Mouse (Mus musculus) limb, embryonic 10.5 days (tissue): ENCODE results near the gene Glul. TPM values are rescaled to one million over a fixed set of nuclear protein-coding genes. Genes with fewer than 3 reads are reported as not detected.
"Not testable (repeated sequence)": the region's sequence is repeated elsewhere in the genome, so short reads cannot be mapped to it uniquely, and the experiment has no call there.

Source experiments
- DNase-seq: peaks from one replicate; pipeline ENCODE4 v3.0.0-alpha.2; 2017; ENCODE audit warnings: low spot score
- H3K27ac ChIP-seq: fragments of 300-500 bp; sonication (generic); 2 replicates; pipeline ENCODE4 v1.5.1; 2016; ENCODE audit warnings: mild to moderate bottlenecking
- H3K27me3 ChIP-seq: fragments of 300-500 bp; sonication (generic); 2 replicates; pipeline ENCODE4 v1.6.1; 2016; ENCODE audit warnings: low read depth, mild to moderate bottlenecking; ENCODE audit not compliant: poor library complexity, severe bottlenecking
- H3K36me3 ChIP-seq: fragments of 300-500 bp; sonication (generic); 2 replicates; pipeline ENCODE4 v1.6.1; 2016; ENCODE audit warnings: mild to moderate bottlenecking, moderate library complexity
- H3K4me1 ChIP-seq: fragments of 300-500 bp; sonication (generic); 2 replicates; pipeline ENCODE4 v1.6.1; 2016
- H3K4me3 ChIP-seq: fragments of 300-500 bp; sonication (generic); 2 replicates; pipeline ENCODE4 v1.5.1; 2016; ENCODE audit warnings: mild to moderate bottlenecking, moderate library complexity
- H3K9me3 ChIP-seq: fragments of 300-500 bp; sonication (generic); replicated peaks from 2 replicates; pipeline ENCODE4 v1.6.1; 2016; ENCODE audit warnings: mild to moderate bottlenecking
- WGBS: fragments of 180-500 bp; shearing (Covaris S2); methylation state at CpG from one replicate; pipeline ENCODE4 v1.1.7; 2016; 5-methylcytosine and 5-hydroxymethylcytosine counted together
- polyA plus RNA-seq: library from polyadenylated mRNA; unstranded; fragments of >200 nt; fragmentation: Nextera tagmentation; extraction: Ambion mirVana; gene quantifications from 2 replicates; pipeline ENCODE4 v1.2.1, GENCODE M21; 2016

The Glul gene
- 122 and 125 TPM in 2 replicates for polyA plus RNA-seq

DNA sequence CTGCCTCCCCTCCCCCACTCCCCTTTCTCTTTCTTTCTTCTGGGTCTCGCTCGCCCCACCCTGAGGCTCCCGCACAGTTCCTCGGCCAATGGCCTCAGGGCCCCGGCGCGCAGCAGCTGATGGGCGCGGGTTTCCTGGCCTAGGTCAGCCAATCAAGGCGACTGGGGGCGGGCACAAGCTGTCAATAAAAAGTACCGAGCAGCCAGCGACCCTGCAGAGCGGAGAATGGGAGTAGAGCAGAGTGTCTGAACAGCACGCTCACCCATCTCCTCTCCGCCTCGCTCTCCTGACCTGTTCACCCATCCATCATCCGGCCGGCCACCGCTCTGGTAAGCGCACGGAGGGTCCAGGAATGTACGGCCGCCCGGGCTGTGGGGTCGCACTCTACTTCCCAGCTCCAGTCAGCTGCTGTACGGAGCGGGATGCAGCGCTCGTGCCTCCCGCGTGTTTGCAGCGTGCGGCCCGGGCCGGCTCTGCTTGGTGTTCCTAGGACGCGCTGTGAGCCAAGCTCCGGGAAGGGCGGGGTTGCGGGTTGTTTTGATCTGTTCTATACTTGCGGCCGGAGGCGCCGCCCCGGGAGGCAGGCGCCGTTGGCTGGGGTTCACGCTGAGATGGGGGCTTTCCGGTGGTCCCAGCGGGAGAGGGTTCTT, at the start of gene Glul, which contains the start of gene Teddm2:
TSS of gene Glul (plus strand) at position 214 of the 650 bp plus-strand sequence.
TSS of gene Teddm2 (minus strand) at position 498 of the 650 bp plus-strand sequence.
- H3K27me3 ChIP-seq: no peaks in the 10 kb centered on the region
- peaks cover 26% of the 10 kb centered on the region for H3K36me3 ChIP-seq
- H3K4me1 ChIP-seq: peaks cover 26% of the 10 kb centered on the region
- peak; percentile 95 for DNase-seq
- H3K27ac ChIP-seq: peak within 1 kb of the TSS; percentile 96
- peak within 1 kb of the TSS; percentile 92 for H3K4me3 ChIP-seq
- H3K9me3 ChIP-seq: no peaks in the 10 kb centered on the region
- under 1% methylated on average over 51 of the region's 51 CpGs for WGBS

- not testable (repeated sequence) for H3K9me3 ChIP-seq, H3K27me3 ChIP-seq, H3K36me3 ChIP-seq, H3K4me1 ChIP-seq, H3K27ac ChIP-seq, H3K4me3 ChIP-seq, DNase-seq
- WGBS: 78% methylated on average over 7 of the region's 7 CpGs
Measured at GRCm38 (mm10) chr1:153852696-153853095, 47.0 kb upstream of the Glul start.

DNA sequence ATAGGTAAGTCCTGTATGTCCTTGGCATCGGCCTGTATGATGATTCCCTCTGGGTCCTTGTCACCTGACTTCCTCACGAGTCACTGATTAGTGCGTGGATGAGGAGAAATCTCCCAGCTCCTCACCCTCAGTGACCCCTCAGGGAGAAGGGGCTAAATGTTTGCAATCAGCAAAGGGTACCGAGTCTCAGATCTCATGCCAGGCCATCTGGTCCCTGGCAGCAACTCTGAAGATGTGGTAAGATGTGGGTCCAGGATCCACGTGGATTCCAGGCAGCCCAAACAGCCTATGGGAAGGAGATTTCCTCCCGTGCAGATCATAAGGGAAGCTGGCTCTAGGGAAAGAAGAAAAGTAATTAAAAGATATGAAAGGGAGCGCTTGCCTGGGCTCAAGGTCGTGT, 43.8 kb upstream of the Glul start:
- H3K36me3 ChIP-seq: no peaks in the 10 kb centered on the region
- H3K27ac ChIP-seq: no peak overlapping the region
- H3K27me3 ChIP-seq: no peaks in the 10 kb centered on the region
- H3K9me3 ChIP-seq: no peaks in the 10 kb centered on the region
- DNase-seq: no peak
- WGBS: 85% methylated on average over 8 of the region's 8 CpGs
- H3K4me3 ChIP-seq: no peak overlapping the region
- peaks cover 4% of the 10 kb centered on the region; the same call in 1 of the 2 replicates for H3K4me1 ChIP-seq

DNA sequence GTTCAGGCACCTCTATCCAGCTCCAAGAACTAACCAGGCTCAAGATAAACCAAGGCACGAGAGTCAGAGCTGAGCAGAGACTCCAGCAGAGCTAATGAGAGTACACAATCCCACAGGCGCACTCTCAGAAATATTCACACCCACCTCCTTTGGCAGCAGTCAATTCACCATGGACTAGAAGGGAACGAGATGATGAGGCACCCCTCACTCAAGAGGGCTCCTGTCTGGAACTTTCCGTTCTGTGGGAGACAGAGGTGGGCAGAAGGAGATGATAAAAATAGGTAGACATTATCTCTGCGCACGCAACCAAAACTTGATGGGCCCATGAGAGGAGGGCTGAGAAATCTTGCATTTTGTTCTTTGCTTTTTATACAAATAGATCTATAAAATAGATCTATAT, 25.7 kb upstream of the Glul start, which contains the start of gene Teddm1b:
TSS of gene Teddm1b (plus strand) at position 301 of the 400 bp plus-strand sequence.
- Histone ChIP-seq H3K36me3 (no peaks in the 10 kb centered on the region), H3K27me3 (no peaks in the 10 kb centered on the region), H3K9me3 (no peaks in the 10 kb centered on the region), H3K27ac (no peak within 1 kb of the TSS), H3K4me1 (no peaks in the 10 kb centered on the region), H3K4me3 (no peak within 1 kb of the TSS)
- no peak for DNase-seq
- WGBS: 89% methylated on average over 6 of the region's 6 CpGs

DNA sequence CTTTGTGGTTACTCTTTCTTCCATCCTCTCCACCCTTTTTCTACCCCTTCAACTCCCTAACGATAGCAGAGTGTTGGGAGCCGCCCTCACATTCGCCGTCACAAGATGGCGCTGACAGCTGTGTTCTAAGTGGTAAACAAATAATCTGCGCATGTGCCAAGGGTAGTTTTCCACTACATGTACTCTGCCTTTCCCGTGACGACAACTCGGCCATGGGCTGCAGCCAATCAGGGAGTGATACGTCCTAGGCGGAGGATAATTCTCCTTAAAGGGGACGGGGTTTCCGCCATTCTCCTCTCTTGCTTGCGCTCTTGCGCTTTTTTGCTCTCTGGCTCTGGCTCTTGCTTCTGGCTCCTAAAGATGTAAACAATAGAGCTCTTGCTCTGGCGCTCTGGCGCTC, 19.4 kb upstream of the Glul start:
- H3K4me3 ChIP-seq, H3K4me1 ChIP-seq, H3K27ac ChIP-seq, DNase-seq, H3K36me3 ChIP-seq, H3K9me3 ChIP-seq, H3K27me3 ChIP-seq: not testable (repeated sequence)
- WGBS: 98% methylated on average over 17 of the region's 17 CpGs

DNA sequence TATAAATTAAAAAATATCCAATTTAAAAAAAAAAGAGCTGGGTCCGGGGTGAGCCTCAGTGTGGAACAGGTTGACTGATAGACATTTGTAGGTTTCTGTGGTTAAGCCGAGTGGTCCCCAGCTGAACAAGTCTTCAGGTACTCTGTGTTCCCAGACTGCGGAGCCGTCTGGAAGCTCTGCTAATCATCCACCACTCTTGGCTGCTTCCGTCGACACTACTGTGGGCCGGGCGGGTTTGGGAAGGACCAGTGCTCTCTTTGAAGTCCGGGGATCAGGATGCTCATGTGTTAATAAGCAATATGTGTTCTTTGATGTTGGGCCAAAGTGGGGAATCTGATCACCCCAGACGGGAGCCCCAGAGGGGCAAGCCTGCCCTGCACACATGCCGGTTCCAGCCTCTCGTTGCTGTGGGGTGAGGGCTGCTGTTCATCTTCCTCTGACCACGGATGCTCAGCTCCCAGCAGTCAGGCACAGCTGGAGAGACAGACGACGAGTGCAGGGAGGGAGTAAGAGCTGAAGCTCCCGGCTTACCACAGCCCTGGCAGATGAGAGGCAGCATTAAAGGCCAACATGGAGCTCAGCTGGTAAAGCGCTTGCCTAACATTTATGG, 13.6 kb upstream of the Glul start:
- H3K4me1 ChIP-seq: peaks cover 13% of the 10 kb centered on the region
- no peak for DNase-seq
- no peaks in the 10 kb centered on the region for H3K9me3 ChIP-seq
- WGBS: 23% methylated on average over 17 of the region's 17 CpGs
- no peaks in the 10 kb centered on the region for H3K36me3 ChIP-seq
- H3K27me3 ChIP-seq: peaks cover 24% of the 10 kb centered on the region
- H3K27ac ChIP-seq: no peak overlapping the region
- no peak overlapping the region for H3K4me3 ChIP-seq

DNA sequence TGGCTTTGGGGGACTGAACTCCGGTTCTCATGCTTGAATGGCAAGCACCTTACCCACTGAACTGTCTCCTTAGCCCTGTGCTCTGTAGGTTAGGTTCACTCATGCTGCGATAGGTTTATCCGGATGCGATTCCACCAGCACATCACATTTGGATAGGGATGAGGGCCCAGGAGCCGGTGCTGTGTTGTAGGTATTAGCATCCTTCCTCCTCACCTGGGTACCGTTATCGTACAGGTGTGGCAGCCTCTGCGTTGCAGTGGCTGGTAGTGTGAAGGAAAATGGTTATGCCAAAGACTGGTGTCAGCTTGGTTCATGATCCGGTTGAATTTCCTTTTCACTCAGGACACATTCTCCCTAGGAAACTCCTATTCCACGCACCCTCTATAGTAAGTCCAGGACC, 9.6 kb upstream of the Glul start:
- Histone ChIP-seq H3K9me3 (no peaks in the 10 kb centered on the region), H3K27ac (no peak overlapping the region), H3K4me1 (peaks cover 16% of the 10 kb centered on the region), H3K36me3 (no peaks in the 10 kb centered on the region), H3K27me3 (peaks cover 31% of the 10 kb centered on the region), H3K4me3 (no peak overlapping the region)
- no peak for DNase-seq
- 95% methylated on average over 10 of the region's 10 CpGs for WGBS

- peaks cover 11% of the 10 kb centered on the region for H3K4me1 ChIP-seq
- WGBS: 73% methylated on average over 4 of the region's 4 CpGs
- H3K36me3 ChIP-seq: no peaks in the 10 kb centered on the region
- no peaks in the 10 kb centered on the region for H3K9me3 ChIP-seq
- H3K27ac ChIP-seq: no peak within 1 kb of the TSS
- peaks cover 26% of the 10 kb centered on the region for H3K27me3 ChIP-seq
- no peak within 1 kb of the TSS for H3K4me3 ChIP-seq
- no peak for DNase-seq
Measured at GRCm38 (mm10) chr1:153891442-153891841, 8.3 kb upstream of the Glul start, which contains the start of gene Teddm1a. Gene Teddm1a (plus strand): TSS chr1:153891742.

DNA sequence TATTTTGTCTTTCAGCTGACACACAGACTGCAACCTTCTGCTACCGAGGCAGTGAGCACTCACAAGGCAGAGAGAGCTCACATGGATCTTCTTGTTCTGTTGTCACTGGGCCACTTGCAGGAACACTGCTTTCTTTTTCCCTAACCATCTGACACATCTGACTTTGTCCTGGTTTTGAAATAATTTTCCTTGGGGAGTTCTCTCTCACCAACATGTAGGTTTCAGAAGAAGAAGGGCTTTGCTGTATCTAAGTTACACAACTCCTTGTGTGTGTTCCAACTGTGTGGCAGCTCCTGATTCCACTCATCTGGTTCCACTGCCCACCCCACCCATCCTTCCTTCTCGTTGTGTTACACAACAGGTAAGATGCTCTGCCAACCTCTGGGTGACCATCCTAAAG, 6.0 kb upstream of the Glul start:
- H3K36me3 ChIP-seq: no peaks in the 10 kb centered on the region
- H3K4me1 ChIP-seq: peaks cover 16% of the 10 kb centered on the region
- no peak for DNase-seq
- no peaks in the 10 kb centered on the region for H3K9me3 ChIP-seq
- H3K27me3 ChIP-seq: peaks cover 19% of the 10 kb centered on the region
- no peak overlapping the region for H3K27ac ChIP-seq
- H3K4me3 ChIP-seq: no peak overlapping the region
- 75% methylated on average over 2 of the region's 2 CpGs for WGBS

DNA sequence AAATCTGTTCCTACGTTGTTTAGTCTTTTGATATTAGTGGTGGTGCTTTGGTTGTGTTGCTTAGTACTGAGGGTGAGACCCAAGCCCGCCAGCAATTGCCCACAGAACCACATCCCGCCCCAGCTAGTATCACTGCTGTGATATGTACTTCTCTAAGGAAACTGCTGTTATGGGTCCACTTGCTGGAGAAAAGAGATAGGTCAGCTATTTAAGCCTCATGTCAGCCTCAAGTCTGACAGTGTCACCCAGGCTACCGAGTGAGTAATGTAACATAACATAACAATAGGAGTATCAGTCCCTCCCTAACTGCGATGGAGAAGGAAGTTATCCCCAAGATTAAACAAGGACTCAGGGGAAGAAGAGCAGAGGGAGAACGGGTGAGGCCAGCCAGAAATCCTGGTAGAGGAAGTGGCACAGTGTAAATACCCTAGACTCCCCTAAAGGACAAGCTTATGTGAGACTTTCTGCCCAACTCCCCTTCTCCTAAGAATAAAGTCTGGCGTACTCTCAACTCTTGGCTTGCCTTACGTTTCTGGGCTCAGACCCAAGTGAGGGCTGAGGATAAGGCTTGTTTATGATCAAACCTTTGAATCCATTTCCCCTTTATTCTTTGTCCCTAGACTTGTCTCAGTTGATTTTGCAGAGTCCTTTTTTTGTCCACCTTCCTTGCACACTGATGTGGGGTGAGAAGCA, 5.4 kb upstream of the Glul start:
- peaks cover 19% of the 10 kb centered on the region for H3K27me3 ChIP-seq
- H3K36me3 ChIP-seq: no peaks in the 10 kb centered on the region
- H3K27ac ChIP-seq: no peak overlapping the region
- H3K9me3 ChIP-seq: no peaks in the 10 kb centered on the region
- 73% methylated on average over 8 of the region's 8 CpGs for WGBS
- no peak overlapping the region for H3K4me3 ChIP-seq
- DNase-seq: no peak
- H3K4me1 ChIP-seq: peaks cover 16% of the 10 kb centered on the region

DNA sequence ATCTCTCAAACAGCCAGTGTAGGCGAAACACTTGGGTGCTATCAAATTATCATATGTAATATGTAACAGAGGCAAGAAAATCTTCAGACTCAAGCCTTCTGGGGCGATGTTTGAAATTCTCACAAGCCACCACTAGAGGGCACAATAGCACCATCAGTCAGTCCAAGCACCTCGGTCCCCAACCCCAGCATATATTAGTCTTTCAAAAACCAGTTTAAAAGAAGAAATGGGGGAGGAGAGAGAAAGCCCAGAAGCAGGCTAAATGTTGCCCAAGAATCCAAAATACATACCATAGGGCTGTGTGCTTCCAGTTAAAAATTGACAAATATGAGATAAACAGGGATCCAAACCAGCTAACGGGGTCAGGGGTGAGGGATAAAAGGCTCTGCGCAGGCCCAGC, 4.8 kb upstream of the Glul start:
- Histone ChIP-seq H3K27ac (no peak overlapping the region), H3K4me1 (peaks cover 14% of the 10 kb centered on the region), H3K27me3 (peaks cover 18% of the 10 kb centered on the region), H3K36me3 (no peaks in the 10 kb centered on the region), H3K9me3 (no peaks in the 10 kb centered on the region), H3K4me3 (no peak overlapping the region)
- DNase-seq: peak; percentile 74
- 39% methylated on average over 5 of the region's 5 CpGs for WGBS

- no peak overlapping the region for H3K27ac ChIP-seq
- H3K27me3 ChIP-seq: peaks cover 7% of the 10 kb centered on the region; the same call in 1 of the 2 replicates
- no peaks in the 10 kb centered on the region for H3K9me3 ChIP-seq
- no peak overlapping the region for H3K4me3 ChIP-seq
- peaks cover 26% of the 10 kb centered on the region for H3K4me1 ChIP-seq
- 83% methylated on average over 8 of the region's 8 CpGs for WGBS
- no peak for DNase-seq
- no peaks in the 10 kb centered on the region for H3K36me3 ChIP-seq
Measured at GRCm38 (mm10) chr1:153897196-153897595, 2.5 kb upstream of the Glul start.
